Mouse (Mus musculus): ENCODE measurements at regions not wholly inside any gene's neighbourhood (a gene's known extent, or its start where the extent isn't known, plus 50 kb on each side); places are given as distances from the start of the nearest gene placed in this dataset.

GRCm38 (mm10) chr11:114249215-114249614 lies 182.4 kb upstream of the Sdk2 start:
- no peak for DNase-seq

GRCm38 (mm10) chr11:114248261-114248898 lies 181.5 kb upstream of the Sdk2 start:
- DNase-seq: no peak

- DNase-seq: no peak
Measured at GRCm38 (mm10) chr11:114239311-114239803, 172.5 kb upstream of the Sdk2 start.

- DNase-seq: no peak
Measured at GRCm38 (mm10) chr11:114238801-114239200, 172.0 kb upstream of the Sdk2 start.

GRCm38 (mm10) chr11:114238316-114238715 lies 171.5 kb upstream of the Sdk2 start:
- no peak for DNase-seq

GRCm38 (mm10) chr11:114234542-114234910 lies 167.7 kb upstream of the Sdk2 start:
- no peak for DNase-seq

GRCm38 (mm10) chr11:114233636-114234541 lies 167.0 kb upstream of the Sdk2 start:
- no peak for DNase-seq

- DNase-seq: no peak
Measured at GRCm38 (mm10) chr11:114231841-114232240, 165.0 kb upstream of the Sdk2 start.

GRCm38 (mm10) chr11:114229763-114230162 lies 162.9 kb upstream of the Sdk2 start:
- DNase-seq: peak; percentile 12

GRCm38 (mm10) chr11:114229196-114229595 lies 162.3 kb upstream of the Sdk2 start:
- DNase-seq: no peak

GRCm38 (mm10) chr11:114226553-114226952 lies 159.7 kb upstream of the Sdk2 start:
- DNase-seq: no peak

GRCm38 (mm10) chr11:114224706-114225105 lies 157.9 kb upstream of the Sdk2 start:
- DNase-seq: no peak

GRCm38 (mm10) chr11:114223061-114223460 lies 156.2 kb upstream of the Sdk2 start:
- DNase-seq: no peak

- DNase-seq: no peak
Measured at GRCm38 (mm10) chr11:114220466-114220865, 153.6 kb upstream of the Sdk2 start.

GRCm38 (mm10) chr11:114218732-114219506 lies 152.1 kb upstream of the Sdk2 start:
- no peak for DNase-seq

- DNase-seq: no peak
Measured at GRCm38 (mm10) chr11:114217245-114217757, 150.5 kb upstream of the Sdk2 start.

- no peak for DNase-seq
Measured at GRCm38 (mm10) chr11:114216493-114216892, 149.6 kb upstream of the Sdk2 start.

- no peak for DNase-seq
Measured at GRCm38 (mm10) chr11:114215256-114215655, 148.4 kb upstream of the Sdk2 start.

- no peak for DNase-seq
Measured at GRCm38 (mm10) chr11:114212136-114212535, 145.3 kb upstream of the Sdk2 start.

- DNase-seq: no peak
Measured at GRCm38 (mm10) chr11:114205192-114205591, 138.3 kb upstream of the Sdk2 start.

GRCm38 (mm10) chr11:114203416-114203815 lies 136.6 kb upstream of the Sdk2 start:
- no peak for DNase-seq

- no peak for DNase-seq
Measured at GRCm38 (mm10) chr11:114202486-114202885, 135.6 kb upstream of the Sdk2 start.

- no peak for DNase-seq
Measured at GRCm38 (mm10) chr11:114199081-114199586, 132.3 kb upstream of the Sdk2 start.
